Mouse (Mus musculus): ENCODE measurements around the gene Mplkip.

Mplkip gene

DNA sequence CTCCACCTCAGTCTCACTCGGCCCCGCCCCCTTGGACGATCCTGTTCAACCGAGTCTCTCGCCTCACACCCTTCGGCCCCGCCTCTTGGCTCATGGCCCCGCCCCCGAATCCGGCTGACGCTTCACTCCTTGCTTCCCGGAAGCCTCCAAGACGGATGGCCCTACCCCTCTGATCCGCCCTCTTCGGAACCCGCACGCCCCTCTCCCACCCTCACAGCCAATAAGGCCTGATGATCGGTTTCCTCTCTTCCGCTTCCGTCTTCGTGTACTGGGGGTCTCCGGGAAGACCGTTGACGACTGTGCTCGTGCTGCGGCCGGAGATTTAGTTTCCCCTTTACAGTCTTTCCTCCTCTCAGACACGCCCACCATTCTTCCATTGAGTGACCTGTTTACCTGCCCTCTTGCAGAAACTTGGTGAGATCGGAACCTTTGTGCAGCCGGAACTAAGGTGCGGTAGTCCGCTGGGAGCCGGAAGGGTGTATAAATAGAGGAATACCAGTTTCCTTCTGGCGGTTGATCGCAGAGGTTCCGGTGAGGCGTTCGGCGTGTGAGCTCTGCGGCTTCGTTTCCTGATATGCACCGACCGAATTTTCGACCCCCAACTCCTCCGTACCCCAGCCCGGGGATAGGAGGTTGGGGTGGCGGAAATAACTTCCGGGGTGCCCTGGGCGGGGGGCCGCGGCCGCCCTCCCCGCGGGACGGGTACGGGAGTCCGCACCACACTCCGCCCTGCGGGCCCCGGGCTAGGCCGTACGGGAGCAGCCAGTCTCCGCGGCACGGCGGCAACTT, at the start of gene Mplkip, which contains the start of gene Sugct:
Gene Mplkip, plus strand, starts transcription at position 282 of the 789 bp plus-strand sequence.
Gene Sugct, minus strand, starts transcription at position 643 of the 789 bp plus-strand sequence.
- DNase-seq (ENCODE audit: low spot score in 2 of 2) = peak; percentile 100

DNA sequence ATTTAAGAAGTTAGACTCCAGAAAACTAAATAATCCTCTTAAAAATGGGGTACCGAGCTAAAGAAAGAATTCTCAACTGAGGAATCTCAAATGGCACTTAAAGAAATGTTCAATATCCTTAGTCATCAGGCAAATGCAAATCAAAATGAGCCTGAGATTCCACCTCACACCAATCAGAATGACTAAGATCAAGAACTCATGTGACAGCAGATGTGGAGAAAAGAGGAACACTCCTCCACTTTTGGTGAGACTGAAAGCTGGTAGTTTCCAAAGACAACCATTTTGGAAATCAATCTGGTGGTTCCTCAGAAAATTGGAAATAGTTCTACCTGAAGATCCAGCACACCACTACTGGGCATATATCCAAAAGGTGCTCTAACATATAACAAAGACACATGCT, 27.6 kb upstream of the Mplkip start:
- no peak for DNase-seq (ENCODE audit: low spot score in 2 of 2)

DNA sequence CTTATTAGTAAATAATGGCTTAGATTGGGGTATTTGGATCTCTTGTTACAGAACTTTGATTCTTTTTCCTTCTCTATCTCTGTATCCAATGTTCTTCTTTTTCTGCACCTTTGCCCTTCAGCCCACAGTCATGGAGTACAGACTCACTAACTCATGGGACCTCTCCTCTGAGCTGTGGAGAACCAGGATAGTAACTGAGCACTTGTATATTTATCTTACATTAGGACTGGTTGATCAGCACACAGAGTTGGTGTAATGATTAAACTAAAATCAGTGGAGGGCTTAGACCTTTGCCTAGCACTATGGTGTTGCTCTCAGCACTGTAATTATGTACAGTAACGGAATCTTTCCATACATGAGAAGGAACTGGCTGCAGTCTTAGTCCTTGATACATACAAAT, 23.9 kb upstream of the Mplkip start:
- no peak for DNase-seq (ENCODE audit: low spot score in 2 of 2)

DNA sequence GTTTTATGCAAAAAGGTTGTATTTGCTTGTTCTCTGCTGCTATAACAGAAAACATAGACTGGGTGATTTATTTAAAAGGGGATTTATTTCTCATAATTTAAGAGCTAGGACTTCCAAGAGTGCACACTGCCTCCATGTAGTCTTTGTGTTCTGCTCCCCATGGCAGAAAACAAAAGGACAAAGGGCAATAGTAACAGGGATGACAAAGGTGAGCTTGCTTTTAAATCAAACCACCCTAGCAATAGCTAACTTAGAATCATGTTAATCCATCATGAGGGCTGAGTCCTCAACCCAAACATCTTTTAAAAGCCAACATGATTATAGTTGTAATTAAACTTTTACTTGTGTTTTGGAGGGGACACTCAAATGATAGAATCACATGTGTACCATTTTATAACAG, 5.5 kb upstream of the Mplkip start:
- DNase-seq (ENCODE audit: low spot score in 2 of 2) = no peak

DNA sequence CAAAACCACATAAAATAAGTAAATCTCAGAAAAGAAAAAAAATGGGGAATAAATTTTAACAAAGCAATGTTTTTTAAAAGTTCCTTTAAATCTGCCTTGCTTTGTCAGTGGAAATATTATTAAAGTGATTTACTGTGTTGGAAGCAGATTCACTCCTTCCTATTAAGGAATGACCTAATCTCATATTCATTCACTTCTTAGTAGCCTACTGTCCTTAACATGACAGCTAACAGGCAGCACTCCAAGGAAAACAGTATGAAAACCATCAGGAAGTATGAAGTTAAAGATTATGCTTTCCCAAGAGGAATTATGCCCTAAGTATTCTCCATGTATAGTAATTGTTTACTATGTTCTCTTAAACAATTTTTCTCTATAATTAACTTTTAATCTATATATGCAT, 4.3 kb upstream of the Mplkip start:
- no peak for DNase-seq (ENCODE audit: low spot score in 2 of 2)

DNA sequence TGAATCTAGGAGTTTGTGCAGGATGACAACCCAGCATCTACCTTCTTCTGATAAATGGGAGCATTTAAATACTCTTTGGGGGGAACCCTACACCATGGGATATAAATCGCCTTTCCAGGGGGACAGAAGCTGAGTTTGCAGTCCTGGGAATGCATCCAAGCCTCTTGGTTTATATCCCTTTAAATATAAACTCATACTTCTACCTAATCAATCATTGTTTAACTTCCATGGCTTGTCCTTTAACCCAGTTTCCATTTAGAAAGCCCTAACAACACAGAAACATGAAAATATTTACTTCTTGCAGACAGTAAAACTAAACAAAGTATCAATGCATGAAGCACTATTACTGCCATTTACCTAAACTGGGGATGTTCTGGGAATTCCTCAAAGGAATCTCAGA, 3.6 kb upstream of the Mplkip start:
- no peak for DNase-seq (ENCODE audit: low spot score in 2 of 2)

DNA sequence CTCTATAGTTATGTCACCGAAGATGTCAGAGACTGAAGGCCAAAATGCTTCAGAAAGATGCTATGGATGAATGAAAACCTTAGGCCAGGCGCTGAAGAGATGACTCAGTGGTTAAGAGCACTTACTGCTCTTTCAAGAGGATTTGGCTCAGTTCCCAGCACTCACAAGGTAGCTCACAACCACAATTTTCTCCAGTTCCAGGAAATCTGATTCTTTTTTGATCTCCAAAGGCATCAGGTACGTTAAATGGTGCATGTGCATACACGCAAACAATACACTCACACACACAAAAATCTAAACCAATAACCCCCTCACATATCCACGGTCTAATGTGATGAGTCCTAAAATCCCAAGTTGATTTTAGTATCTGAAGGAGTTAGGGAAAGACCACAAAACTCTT, 1.2 kb upstream of the Mplkip start:
- no peak for DNase-seq (ENCODE audit: low spot score in 2 of 2)

DNA sequence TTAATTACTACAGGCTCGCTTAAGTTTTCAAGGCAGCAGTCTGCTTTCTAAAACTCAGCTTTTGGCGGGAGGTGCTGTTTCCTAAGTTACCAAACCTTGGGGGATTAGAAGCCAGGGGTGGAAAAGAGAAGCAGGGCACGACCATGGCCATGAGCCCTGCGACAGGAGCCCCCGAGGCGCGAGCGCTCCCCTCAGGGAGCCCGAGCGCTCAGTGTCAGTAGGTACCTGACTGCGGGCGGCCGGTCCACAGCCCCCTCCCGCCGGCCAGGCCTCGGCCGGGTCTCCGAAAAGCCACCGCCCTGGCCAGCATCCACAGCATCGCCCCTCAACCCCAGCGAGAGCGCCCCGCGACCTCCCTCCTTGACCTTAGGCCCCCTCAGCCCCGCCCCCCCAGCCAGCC, 578 bp upstream of the Mplkip start:
- DNase-seq (ENCODE audit: low spot score in 2 of 2) = no peak

DNA sequence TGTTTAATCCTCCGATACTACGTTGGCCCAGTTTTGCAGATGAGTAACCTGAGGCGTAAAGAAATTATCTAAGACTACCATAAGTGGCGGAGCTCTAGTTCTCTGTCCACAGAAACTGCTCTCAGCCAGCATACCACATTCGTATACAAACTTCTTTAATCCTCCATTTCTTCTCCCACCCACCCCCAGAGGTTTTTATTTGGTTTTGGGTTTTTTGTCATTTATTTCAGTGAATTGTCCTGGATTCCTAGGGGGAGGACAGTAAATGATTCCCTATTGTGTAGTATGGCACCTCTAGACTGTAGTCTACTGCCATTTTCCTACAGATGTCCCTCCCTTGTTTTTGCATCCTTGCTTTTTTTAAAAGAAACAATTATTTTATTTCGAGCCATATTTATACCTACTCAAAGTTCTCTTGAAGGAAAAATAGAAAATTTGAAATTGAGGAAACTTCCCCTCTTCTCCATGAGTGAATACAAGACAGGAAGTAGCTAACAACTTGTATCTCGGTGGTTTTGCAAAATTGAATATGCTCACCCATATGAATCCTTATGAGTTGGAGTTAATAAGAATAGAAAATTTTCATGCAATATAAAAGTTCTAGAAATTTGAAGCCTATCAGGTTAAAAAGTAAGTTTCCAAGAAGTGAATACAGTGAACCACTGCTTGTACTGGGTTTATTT, 1.0 kb downstream of the Mplkip start:
- DNase-seq (ENCODE audit: low spot score in 2 of 2) = no peak

DNA sequence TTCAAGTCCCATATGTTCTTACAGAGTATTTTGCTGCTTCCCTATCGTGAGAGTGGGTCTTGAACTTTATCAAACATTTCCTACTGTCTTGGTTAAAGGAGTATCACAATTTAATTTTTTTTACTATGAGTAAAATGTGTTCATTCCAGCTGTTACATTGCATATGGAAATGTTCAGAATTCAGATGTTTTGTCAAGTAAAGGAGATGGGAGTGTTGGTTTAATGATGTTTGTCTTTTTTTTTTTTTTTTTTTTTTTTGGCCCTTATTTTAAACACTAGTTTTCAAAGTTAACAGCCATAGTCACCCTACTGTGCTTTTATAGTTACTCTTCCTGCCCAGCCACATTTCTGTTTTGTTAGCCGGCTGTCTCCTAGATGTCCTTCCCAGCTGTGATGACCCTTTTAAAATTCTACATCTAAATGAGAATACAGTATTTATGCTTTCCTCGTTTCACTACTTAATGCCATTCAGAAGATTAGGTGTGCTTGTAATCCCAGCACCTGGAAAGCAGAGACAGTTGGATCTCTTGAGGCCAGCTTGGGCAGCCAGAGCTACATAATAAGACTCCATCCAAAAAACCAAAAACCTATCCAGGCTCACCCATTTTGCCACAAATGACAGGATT, 5.2 kb downstream of the Mplkip start:
- no peak for DNase-seq (ENCODE audit: low spot score in 2 of 2)

DNA sequence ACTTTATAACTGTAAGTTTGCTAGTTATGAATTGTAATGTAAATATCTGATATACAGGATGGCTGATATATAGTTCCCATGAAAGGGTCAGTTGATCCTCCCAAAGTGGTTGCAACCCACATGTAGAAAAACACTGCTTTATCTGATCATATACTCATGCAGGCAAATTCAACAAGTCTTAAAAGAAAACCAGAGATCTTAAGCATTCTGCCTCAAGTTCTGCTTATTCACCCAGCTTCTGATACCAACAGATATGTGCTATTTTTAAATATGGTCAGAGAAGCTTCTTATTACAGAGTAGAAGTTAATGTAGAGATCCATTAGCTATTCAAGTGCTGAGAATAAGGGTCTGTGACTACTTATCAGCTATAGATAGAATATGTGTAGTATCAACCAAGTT, 6.3 kb downstream of the Mplkip start:
- DNase-seq (ENCODE audit: low spot score in 2 of 2) = no peak

DNA sequence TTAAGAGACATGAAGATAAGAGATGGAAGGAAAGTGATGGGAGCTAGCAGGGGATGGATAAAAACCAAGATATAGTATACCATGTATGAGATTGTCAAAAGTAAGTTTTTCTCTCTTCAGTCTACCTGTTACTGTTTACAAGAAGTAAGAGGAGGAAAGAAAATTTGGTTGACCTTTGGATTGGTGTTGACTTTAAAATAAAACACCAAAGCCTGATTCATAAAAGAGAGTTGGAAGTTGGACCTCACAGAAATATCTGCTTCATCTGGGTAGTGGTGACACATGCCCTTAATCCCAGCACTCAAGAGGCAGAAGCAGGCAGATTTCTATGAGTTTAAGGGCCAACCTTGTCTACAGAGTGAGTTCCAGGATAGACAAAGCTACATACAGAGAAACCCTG, 7.3 kb downstream of the Mplkip start:
- DNase-seq (ENCODE audit: low spot score in 2 of 2) = no peak

DNA sequence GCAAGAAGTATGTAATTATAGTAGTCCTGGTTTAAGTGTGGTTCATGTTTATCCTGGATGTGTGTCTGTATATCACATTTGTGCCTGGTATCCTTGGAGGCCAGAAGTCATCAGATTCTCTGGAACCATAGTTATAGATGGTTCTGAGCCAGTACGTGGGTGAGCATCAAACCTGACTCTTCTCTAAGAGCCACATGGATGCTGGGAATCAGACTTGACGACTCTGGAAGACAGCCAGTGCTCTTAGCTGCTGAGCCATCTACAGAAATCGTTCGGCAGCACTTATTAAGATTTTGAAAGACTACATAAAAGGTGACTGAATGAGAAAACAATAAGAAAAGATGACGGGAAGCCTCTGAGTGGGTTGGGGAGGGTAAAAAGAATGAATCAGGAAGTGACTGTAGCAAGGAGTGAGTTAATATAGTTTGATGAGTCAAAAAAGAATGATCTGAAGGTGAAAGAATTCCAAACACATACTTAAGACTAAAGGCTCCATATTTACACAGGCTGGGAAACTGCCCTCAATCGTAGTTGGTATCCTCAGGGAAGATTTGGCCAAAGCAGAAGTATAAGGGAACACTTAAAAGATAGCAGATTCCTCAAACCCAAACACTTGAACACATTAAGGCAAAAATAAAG, 10.3 kb downstream of the Mplkip start:
- DNase-seq (ENCODE audit: low spot score in 2 of 2) = no peak

DNA sequence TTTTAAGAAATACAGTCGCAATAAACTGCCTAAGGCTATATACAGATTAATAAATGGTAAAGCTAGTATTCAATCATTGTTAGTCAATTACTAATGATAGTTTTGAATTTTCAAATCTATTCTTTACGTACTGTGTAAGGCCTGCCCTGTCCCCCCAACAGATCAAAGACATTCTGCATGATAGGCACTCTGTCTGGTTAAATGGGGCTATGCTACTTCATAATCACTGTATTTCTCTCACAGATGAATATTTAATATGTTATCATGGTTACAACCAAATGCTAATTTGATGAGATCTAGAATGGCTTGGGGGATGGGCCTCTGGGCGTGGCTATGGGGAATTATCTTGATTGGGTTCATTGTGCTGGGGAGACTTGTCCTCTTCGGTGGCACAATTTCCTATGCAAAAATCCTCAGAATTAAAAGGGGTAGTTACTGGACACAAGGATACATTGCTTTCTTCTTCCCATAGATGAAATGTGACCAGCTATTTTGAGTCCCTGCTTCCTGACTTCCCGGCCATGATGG, 13.9 kb downstream of the Mplkip start:
- DNase-seq (ENCODE audit: low spot score in 2 of 2) = no peak

DNA sequence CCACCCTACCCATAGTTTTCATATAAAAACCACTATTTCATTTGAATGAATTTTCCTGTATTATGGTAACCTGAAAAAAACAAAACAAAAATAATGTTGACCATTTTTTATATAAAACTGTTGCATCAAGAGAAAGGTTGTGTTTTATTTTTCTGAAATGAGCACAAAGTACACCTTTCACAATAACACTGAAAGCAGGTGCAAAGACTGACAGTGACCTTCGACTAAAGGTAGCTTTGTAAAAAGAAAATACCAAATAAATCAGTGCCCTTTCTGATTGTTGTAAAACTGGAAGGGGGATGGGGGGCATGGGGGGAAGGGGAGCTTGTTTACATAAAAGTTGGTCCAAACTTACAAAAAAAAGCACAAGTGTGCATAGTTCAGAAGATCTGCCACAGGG, 22.4 kb downstream of the Mplkip start:
- DNase-seq (ENCODE audit: low spot score in 2 of 2) = no peak

DNA sequence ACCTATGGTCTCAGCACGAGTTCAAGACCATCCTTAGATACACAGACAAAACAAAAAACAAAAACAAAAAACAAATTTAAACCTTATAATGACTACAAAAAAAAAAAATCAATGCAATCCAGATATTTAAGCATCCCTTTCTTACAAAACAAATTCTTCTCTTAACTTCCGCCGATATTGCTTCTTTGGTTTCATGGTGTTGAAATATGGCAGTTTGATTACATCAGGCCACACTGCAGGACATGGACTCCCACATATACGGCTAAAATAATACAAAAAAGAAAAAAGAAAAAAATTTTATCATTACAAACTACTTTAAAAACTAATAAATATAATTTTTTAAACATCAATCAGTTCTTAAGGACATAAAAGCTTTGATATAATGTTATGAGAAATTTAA, 32.9 kb downstream of the Mplkip start:
- DNase-seq (ENCODE audit: low spot score in 2 of 2) = no peak

DNA sequence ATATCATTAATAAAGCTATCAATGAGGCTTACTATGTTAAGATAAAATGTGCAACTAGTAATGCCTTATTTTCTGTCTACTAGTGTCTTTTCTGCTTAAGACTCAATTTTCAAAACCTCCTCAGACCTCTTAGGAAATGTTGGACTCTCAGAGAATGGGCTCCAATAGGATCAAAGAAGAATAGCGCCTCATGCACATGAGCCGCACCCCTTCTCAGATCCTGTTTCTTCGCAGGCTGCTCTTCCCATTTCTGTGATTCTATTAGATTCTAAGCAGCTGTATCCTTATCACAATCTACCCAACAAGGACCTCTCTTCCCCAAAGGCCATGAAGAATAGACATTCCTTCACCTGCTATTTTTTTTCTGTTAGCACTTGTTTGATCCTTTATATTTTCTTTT, 33.8 kb downstream of the Mplkip start:
- no peak for DNase-seq (ENCODE audit: low spot score in 2 of 2)
